Mouse (Mus musculus): ENCODE results near the gene Sez6l2. TPM values are rescaled to one million over a fixed set of nuclear protein-coding genes. Genes with fewer than 3 reads are reported as not detected.

Sez6l2 gene
- polyA plus RNA-seq, 1 experiment from 2014 or later, result 85.0 TPM

DNA sequence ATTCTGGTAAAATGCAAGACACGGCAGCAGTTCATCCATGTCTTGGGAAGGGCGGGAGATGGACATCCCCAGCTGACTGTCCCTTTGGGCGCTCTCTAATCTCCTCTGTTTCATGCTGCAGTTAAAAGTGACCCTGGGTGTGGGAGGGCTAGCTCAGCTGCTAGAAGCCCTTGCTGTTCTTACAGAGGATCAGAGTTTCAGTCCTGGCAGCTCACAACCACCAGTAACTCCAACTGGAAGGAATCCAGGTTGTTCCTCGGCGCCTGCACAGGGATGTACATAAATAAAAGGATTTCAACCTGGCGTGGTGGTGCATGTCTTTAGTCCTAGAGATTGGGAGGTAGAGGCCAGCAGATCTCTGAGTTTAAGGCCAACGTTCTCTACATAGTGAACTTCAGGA, 32.8 kb downstream of the Sez6l2 start:
- H3K4me1 ChIP-seq (ENCODE audit: control insufficient read depth, insufficient read depth, low read length), result no peaks in the 10 kb centered on the region
- WGBS, result 93% methylated on average over 7 of the region's 7 CpGs

DNA sequence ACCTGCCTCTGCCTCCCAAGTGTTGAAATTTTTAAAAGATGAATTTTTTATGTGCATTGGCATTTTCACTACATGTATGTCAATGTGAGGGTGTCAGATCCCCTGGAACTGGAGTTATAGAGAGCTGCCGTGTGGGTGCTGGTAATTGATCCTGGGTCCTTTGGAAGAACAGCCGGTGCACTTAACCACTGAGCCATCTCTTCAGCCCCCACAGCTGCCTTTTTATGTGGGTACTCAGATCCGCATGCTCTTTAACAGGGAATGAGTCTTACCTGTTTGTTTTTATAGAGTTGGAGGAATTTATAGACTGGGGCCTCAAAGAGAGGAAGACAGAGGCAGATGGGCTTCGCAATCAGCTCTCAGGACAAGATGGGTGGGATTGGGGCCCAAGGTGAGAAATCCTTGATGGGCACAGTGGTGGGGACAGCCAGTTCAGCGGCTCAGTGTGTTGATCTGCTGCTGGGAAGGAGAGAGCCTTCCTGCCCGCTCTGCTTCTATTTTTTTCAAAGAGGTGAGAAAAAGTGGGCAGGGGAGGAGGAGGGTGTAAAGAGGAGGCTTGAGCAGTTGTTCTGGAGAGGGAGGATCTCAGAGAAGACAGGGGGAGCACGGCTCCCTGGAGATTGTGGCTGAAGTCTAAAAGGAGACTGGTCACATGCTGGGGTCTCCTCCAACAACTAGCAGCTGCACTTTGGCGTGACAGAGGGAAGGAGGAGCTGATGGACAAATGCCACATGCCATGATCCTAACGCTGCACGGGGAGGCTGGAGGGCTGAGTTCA, 34.5 kb downstream of the Sez6l2 start:
- WGBS, result 55% methylated on average over 10 of the region's 10 CpGs
- no peak overlapping the region for H3K27ac ChIP-seq (ENCODE audit: low read depth, low read length)
- H3K9me3 ChIP-seq (ENCODE audit: control insufficient read depth, low read length), result no peaks in the 10 kb centered on the region
- H3K27me3 ChIP-seq (ENCODE audit: control insufficient read depth, insufficient read depth, low read length), result no peaks in the 10 kb centered on the region
- no peak for ATAC-seq (ENCODE audit: low read depth)
- H3K9ac ChIP-seq (replicated peaks; ENCODE audit: low read depth, low read length), result no peak overlapping the region
- H3K4me1 ChIP-seq (ENCODE audit: control insufficient read depth, insufficient read depth, low read length), result no peaks in the 10 kb centered on the region
- H3K36me3 ChIP-seq (ENCODE audit: control insufficient read depth, insufficient read depth, low read length), result peaks cover 6% of the 10 kb centered on the region
- H3K4me2 ChIP-seq (ENCODE audit: low read depth, low read length), result no peak overlapping the region
- H3K4me3 ChIP-seq (ENCODE audit: low read depth, low read length), result no peak overlapping the region

More for the DNA sequence above, 32.8 kb downstream of the Sez6l2 start:
- Histone ChIP-seq H3K27ac (ENCODE audit: low read depth, low read length) (no peak overlapping the region), H3K9ac (replicated peaks; ENCODE audit: low read depth, low read length) (no peak overlapping the region), H3K9me3 (ENCODE audit: control insufficient read depth, low read length) (no peaks in the 10 kb centered on the region), H3K27me3 (ENCODE audit: control insufficient read depth, insufficient read depth, low read length) (no peaks in the 10 kb centered on the region), H3K36me3 (ENCODE audit: control insufficient read depth, insufficient read depth, low read length) (peaks cover 18% of the 10 kb centered on the region), H3K4me2 (ENCODE audit: low read depth, low read length) (no peak overlapping the region), H3K4me3 (ENCODE audit: low read depth, low read length) (no peak overlapping the region)
- no peak for ATAC-seq (ENCODE audit: low read depth)

DNA sequence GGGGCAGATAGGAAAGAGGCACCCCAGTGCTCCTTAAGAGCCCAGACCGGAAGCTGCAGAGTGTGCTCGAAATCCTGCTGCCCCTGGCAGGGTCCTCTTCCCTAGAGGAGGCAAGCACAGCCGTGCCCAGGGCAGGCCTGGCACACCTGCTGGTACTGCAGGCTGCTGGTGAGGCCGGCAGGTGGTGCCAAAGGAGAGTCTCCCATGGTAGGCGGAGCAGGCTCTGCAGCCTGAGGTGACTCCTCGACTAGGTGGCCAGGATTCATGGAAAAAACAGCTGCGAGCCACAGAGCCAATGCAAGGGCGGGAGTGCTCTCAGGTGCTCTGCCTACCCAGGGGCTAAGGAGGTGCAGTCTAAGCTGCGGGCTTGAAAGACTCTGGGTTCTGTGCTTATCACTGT, 36.0 kb downstream of the Sez6l2 start:
- Histone ChIP-seq H3K4me2 (ENCODE audit: low read depth, low read length) (no peak overlapping the region), H3K27ac (ENCODE audit: low read depth, low read length) (no peak overlapping the region), H3K4me1 (ENCODE audit: control insufficient read depth, insufficient read depth, low read length) (no peaks in the 10 kb centered on the region), H3K27me3 (ENCODE audit: control insufficient read depth, insufficient read depth, low read length) (no peaks in the 10 kb centered on the region), H3K36me3 (ENCODE audit: control insufficient read depth, insufficient read depth, low read length) (peaks cover 1% of the 10 kb centered on the region; the same call in 1 of the 2 replicates), H3K4me3 (ENCODE audit: low read depth, low read length) (no peak overlapping the region), H3K9me3 (ENCODE audit: control insufficient read depth, low read length) (no peaks in the 10 kb centered on the region), H3K9ac (replicated peaks; ENCODE audit: low read depth, low read length) (no peak overlapping the region)
- WGBS, result 53% methylated on average over 9 of the region's 9 CpGs
- ATAC-seq (ENCODE audit: low read depth), result no peak

DNA sequence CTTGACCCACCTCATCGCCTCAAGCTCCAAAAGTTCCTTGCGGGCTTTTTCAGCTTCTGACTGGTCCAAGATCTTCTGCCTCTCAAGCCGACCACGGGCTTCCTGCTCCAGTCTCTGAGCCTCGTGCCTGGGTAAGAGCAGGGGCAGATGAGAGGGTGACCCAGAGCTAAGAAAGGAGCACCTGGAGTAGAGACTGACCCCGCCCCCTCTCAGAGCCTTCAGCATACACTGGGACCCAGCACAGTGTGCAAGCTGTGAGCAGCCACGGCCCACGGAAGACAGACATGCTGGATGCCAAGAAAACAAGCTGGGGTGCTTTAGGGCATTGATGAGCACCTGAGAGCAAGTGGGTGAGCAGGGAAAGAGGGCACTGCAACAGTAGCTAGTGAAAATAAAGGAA, 38.5 kb downstream of the Sez6l2 start:
- H3K4me1 ChIP-seq (ENCODE audit: control insufficient read depth, insufficient read depth, low read length), result no peaks in the 10 kb centered on the region
- ATAC-seq (ENCODE audit: low read depth), result no peak
- no peak overlapping the region for H3K9ac ChIP-seq (replicated peaks; ENCODE audit: low read depth, low read length)
- H3K27ac ChIP-seq (ENCODE audit: low read depth, low read length), result no peak overlapping the region
- no peak overlapping the region for H3K4me3 ChIP-seq (ENCODE audit: low read depth, low read length)
- WGBS, result 70% methylated on average over 8 of the region's 8 CpGs
- H3K36me3 ChIP-seq (ENCODE audit: control insufficient read depth, insufficient read depth, low read length), result no peaks in the 10 kb centered on the region
- H3K27me3 ChIP-seq (ENCODE audit: control insufficient read depth, insufficient read depth, low read length), result no peaks in the 10 kb centered on the region
- H3K4me2 ChIP-seq (ENCODE audit: low read depth, low read length), result no peak overlapping the region
- H3K9me3 ChIP-seq (ENCODE audit: control insufficient read depth, low read length), result no peaks in the 10 kb centered on the region

DNA sequence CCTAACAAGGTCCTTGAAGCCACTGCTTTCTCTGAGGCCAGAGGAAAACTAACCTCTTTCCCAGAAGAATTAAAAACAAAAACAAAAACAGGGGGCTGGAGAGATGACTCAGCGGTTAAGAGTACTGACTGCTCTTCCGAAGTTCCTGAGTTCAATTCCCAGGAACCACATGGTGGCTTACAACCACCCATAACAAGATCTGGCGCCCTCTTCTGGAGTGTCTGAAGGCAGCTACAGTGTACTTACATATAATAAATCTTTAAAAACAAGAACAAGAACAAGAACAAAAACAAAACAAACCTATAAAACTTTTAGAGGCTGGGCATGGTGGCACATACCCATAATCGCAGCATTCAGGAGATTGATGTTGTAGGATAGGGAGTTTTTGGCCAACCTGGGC, 46.1 kb downstream of the Sez6l2 start:
- no peak overlapping the region for H3K4me2 ChIP-seq (ENCODE audit: low read depth, low read length)
- ATAC-seq (ENCODE audit: low read depth), result no peak
- H3K36me3 ChIP-seq (ENCODE audit: control insufficient read depth, insufficient read depth, low read length), result no peaks in the 10 kb centered on the region
- no peaks in the 10 kb centered on the region for H3K27me3 ChIP-seq (ENCODE audit: control insufficient read depth, insufficient read depth, low read length)
- 70% methylated on average over 4 of the region's 4 CpGs for WGBS
- no peak overlapping the region for H3K4me3 ChIP-seq (ENCODE audit: low read depth, low read length)
- no peaks in the 10 kb centered on the region for H3K9me3 ChIP-seq (ENCODE audit: control insufficient read depth, low read length)
- no peak overlapping the region for H3K9ac ChIP-seq (replicated peaks; ENCODE audit: low read depth, low read length)
- H3K4me1 ChIP-seq (ENCODE audit: control insufficient read depth, insufficient read depth, low read length), result no peaks in the 10 kb centered on the region
- no peak overlapping the region for H3K27ac ChIP-seq (ENCODE audit: low read depth, low read length)

DNA sequence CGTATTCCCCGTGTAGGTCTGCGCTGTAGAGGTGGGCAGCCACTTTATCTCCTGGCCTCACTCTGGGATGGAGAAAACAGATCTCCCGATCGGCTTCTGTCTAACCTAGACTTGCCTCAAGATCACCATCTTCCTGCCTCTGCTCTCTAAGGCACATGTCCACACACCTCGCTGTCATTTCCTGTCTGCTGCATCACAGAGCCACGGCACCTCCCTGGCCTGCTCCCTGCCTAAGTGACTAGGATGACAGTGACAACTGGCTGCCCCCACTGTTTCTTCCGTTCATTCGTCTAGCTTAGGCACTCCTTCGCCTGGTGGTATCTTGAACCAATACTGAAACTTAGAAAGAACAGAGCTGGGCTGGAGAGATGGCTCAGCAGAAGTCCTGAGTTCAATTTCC, 49.2 kb downstream of the Sez6l2 start:
- H3K4me2 ChIP-seq (ENCODE audit: low read depth, low read length), result no peak overlapping the region
- H3K4me1 ChIP-seq (ENCODE audit: control insufficient read depth, insufficient read depth, low read length), result no peaks in the 10 kb centered on the region
- H3K9me3 ChIP-seq (ENCODE audit: control insufficient read depth, low read length), result no peaks in the 10 kb centered on the region
- no peak for ATAC-seq (ENCODE audit: low read depth)
- no peak overlapping the region for H3K4me3 ChIP-seq (ENCODE audit: low read depth, low read length)
- no peak overlapping the region for H3K9ac ChIP-seq (replicated peaks; ENCODE audit: low read depth, low read length)
- no peak overlapping the region for H3K27ac ChIP-seq (ENCODE audit: low read depth, low read length)
- WGBS, result 83% methylated on average over 10 of the region's 10 CpGs
- no peaks in the 10 kb centered on the region for H3K27me3 ChIP-seq (ENCODE audit: control insufficient read depth, insufficient read depth, low read length)
- no peaks in the 10 kb centered on the region for H3K36me3 ChIP-seq (ENCODE audit: control insufficient read depth, insufficient read depth, low read length)

DNA sequence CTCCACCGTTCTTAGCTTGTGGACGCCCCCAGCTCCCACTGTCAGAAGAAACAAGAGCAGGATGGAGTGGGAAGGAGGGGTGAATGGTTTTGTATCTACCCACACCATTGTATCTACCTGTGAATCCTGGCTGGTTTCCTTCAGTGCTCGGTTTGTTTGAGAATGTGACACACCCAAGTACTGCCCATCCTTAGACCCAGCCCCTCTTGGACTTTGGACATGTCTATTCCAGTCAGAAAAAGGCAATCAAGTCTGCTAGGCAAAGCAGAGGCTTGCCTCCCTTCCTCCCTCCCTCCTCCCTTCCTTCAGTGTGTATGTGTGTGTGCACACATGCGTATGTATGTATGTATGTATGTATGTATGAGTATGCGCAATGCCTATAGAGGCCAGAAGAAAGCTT, 53.3 kb downstream of the Sez6l2 start:
- no peak overlapping the region for H3K4me2 ChIP-seq (ENCODE audit: low read depth, low read length)
- H3K4me3 ChIP-seq (ENCODE audit: low read depth, low read length), result no peak overlapping the region
- WGBS, result 94% methylated on average over 5 of the region's 5 CpGs
- H3K9ac ChIP-seq (replicated peaks; ENCODE audit: low read depth, low read length), result no peak overlapping the region
- H3K27me3 ChIP-seq (ENCODE audit: control insufficient read depth, insufficient read depth, low read length), result no peaks in the 10 kb centered on the region
- ATAC-seq (ENCODE audit: low read depth), result no peak
- H3K36me3 ChIP-seq (ENCODE audit: control insufficient read depth, insufficient read depth, low read length), result no peaks in the 10 kb centered on the region
- no peak overlapping the region for H3K27ac ChIP-seq (ENCODE audit: low read depth, low read length)
- no peaks in the 10 kb centered on the region for H3K9me3 ChIP-seq (ENCODE audit: control insufficient read depth, low read length)
- H3K4me1 ChIP-seq (ENCODE audit: control insufficient read depth, insufficient read depth, low read length), result no peaks in the 10 kb centered on the region

DNA sequence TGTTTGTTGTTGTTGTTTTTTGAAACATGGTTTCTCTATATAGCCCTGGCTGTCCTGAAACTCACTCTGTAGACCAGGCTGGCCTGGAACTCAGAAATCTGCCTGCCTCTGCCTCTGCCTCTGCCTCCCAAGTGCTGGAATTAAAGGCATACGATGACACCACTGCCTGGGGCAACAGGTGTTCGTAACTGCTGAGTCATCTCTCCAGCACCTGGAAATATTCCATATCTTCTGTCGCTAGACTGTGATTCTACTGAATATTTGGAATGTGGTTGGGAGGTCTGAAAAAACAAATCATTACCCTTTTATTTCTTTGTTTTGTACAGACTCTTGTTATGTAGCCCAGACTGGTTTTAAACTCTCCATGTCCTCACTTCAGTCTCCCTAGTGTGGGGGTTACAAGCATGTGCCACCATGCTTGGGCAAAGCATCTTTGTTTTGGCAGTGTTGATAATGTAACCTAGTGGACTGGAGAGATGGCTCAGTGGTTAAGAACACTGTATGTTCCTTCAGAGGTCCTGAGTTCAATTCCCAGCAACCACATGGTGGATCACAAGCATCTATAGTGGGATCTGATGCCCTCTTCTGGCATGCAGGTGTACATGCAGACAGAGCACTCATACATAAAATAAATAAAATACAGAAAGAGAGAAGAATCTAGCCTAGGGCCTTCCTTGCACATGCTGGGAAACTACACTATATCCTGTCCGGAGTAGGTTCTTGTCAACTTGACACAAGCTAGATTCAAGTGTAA, 53.9 kb downstream of the Sez6l2 start:
- 92% methylated on average over 4 of the region's 4 CpGs for WGBS
- no peak for ATAC-seq (ENCODE audit: low read depth)
- no peaks in the 10 kb centered on the region for H3K4me1 ChIP-seq (ENCODE audit: control insufficient read depth, insufficient read depth, low read length)
- H3K36me3 ChIP-seq (ENCODE audit: control insufficient read depth, insufficient read depth, low read length), result no peaks in the 10 kb centered on the region
- no peak overlapping the region for H3K9ac ChIP-seq (replicated peaks; ENCODE audit: low read depth, low read length)
- H3K27ac ChIP-seq (ENCODE audit: low read depth, low read length), result no peak overlapping the region
- no peaks in the 10 kb centered on the region for H3K27me3 ChIP-seq (ENCODE audit: control insufficient read depth, insufficient read depth, low read length)
- no peaks in the 10 kb centered on the region for H3K9me3 ChIP-seq (ENCODE audit: control insufficient read depth, low read length)
- no peak overlapping the region for H3K4me3 ChIP-seq (ENCODE audit: low read depth, low read length)
- no peak overlapping the region for H3K4me2 ChIP-seq (ENCODE audit: low read depth, low read length)

DNA sequence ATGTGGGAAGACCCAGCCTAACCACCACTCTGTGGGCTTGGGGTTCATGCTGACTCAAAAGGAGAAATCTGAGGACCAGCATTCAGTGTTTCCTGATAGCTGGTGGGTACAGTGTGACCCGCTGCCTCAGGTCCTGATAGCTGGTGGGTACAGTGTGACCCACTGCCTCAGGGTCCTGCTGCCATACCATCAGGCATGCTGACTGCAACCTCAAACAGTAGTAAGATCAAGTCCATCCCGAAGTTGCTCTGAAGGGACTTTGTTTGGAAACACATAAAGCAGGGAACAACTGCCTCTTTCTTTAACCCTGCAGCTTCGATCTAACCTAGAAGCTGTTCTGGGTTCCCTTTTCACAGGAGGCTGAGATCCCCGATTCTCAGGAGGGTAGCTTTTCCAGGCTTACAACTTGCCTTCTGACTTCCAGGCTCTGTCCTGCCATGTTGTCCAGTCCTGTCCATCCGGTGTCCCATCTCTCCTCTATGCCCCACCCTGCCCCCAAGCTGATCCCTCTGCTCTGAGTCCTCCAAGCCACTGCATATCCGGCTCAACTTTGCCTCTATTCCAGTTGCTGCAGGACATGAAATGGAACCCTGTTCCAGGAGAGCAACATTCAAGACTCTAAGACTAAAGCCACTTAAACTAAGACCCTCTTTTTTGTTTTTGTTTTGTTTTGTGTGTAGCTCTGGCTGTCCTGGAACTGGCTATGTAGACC, 57.1 kb downstream of the Sez6l2 start:
- H3K36me3 ChIP-seq (ENCODE audit: control insufficient read depth, insufficient read depth, low read length), result no peaks in the 10 kb centered on the region
- no peaks in the 10 kb centered on the region for H3K4me1 ChIP-seq (ENCODE audit: control insufficient read depth, insufficient read depth, low read length)
- no peak overlapping the region for H3K27ac ChIP-seq (ENCODE audit: low read depth, low read length)
- ATAC-seq (ENCODE audit: low read depth), result no peak
- H3K27me3 ChIP-seq (ENCODE audit: control insufficient read depth, insufficient read depth, low read length), result no peaks in the 10 kb centered on the region
- H3K9ac ChIP-seq (replicated peaks; ENCODE audit: low read depth, low read length), result no peak overlapping the region
- H3K4me2 ChIP-seq (ENCODE audit: low read depth, low read length), result no peak overlapping the region
- 84% methylated on average over 6 of the region's 6 CpGs for WGBS
- no peak overlapping the region for H3K4me3 ChIP-seq (ENCODE audit: low read depth, low read length)
- H3K9me3 ChIP-seq (ENCODE audit: control insufficient read depth, low read length), result no peaks in the 10 kb centered on the region

All from neural tube, embryonic 14.5 days (tissue).